Mouse (Mus musculus) C3H10T1/2 (cell line): ENCODE results near the gene B230219D22Rik. TPM values are rescaled to one million over a fixed set of nuclear protein-coding genes. Genes with fewer than 3 reads are reported as not detected.

Experiments
- polyA plus RNA-seq, 2 experiments: library from polyadenylated mRNA; unstranded; fragments of >200 nt; fragmentation: generic; extraction: Trizol; gene quantifications; one replicate each; pipeline ENCODE4 v1.2.1; 2012; ENCODE audit warnings: missing spikeins in 2 of 2

Gene B230219D22Rik
- polyA plus RNA-seq: 1 to 10 TPM in 1 of 2 experiments, under 1 TPM in 1; 0.85 to 9.6 TPM

DNA sequence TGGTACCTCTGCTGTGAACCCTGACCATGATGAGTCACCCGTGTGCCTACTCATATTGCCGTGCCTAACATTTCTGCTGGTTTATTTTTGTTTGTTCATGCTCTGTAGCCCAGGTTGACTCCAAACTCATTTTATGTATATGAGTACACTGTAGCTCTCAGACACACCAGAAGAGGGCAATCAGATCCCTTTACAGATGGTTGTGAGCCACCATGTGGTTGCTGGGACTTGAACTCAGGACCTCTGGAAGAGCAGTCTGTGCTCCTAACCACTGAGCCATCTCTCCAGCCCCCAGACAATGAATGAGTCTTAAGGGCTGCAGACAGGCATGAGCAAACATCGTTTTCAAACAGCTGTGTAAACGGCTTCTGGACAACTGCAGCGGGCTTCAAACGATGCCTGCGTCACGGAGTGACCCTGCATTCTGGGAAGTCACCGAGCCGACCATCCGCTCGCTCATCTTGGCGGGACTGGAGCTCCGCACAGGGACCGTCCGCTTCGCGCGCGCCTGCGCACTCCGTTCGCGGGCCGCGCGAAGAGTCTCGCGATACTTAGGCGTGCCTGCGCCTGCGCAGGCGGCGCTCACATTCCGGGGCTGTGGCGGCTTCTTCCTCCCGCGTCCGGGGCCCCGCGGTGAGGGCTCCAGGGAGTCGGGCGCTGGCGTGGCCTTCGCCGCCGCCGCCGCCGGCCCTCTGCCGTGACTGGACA, at the start of gene B230219D22Rik:
B230219D22Rik (plus strand) TSS at position 590 of the 708 bp plus-strand sequence.

GRCm38 (mm10) chr13:55714501-55715166, 21.7 kb downstream of the B230219D22Rik start, which contains the start of gene Txndc15:
Txndc15 (plus strand) TSS chr13:55714650.

GRCm38 (mm10) chr13:55727120-55727838, 34.4 kb downstream of the B230219D22Rik start, which contains the start of gene Pcbd2:
Pcbd2 (plus strand) TSS chr13:55727368.

Other genes starting within 250 kb of the B230219D22Rik start
- 10 to 100 TPM; 43.0 to 50.7 TPM for gene Grk6, start 248.1 kb upstream of the B230219D22Rik start, polyA plus RNA-seq
- 1 to 10 TPM; 2.8 to 4.0 TPM for gene Prr7, start 228.9 kb upstream of the B230219D22Rik start, polyA plus RNA-seq
- gene Dbn1, start 205.0 kb upstream of the B230219D22Rik start, polyA plus RNA-seq: 10 to 100 TPM in 1 of 2 experiments, 1 to 10 TPM in 1; 2.5 to 20.5 TPM
- 100 to 1,000 TPM in 1 of 2 experiments, 10 to 100 TPM in 1; 68.4 to 106 TPM for gene Pdlim7, start 179.4 kb upstream of the B230219D22Rik start, polyA plus RNA-seq
- 1 to 10 TPM in 1 of 2 experiments, under 1 TPM in 1; 0.34 to 1.7 TPM for gene Dok3, start 163.8 kb upstream of the B230219D22Rik start, polyA plus RNA-seq
- gene Ddx41, start 156.5 kb upstream of the B230219D22Rik start, polyA plus RNA-seq: 10 to 100 TPM; 49.9 to 50.1 TPM
- 10 to 100 TPM in 1 of 2 experiments, 1 to 10 TPM in 1; 9.0 to 47.1 TPM for gene Fam193b, start 122.0 kb upstream of the B230219D22Rik start, polyA plus RNA-seq
- 100 to 1,000 TPM; 105 to 221 TPM for gene Tmed9, start 119.4 kb upstream of the B230219D22Rik start, polyA plus RNA-seq
- 10 to 100 TPM in 1 of 2 experiments, 1 to 10 TPM in 1; 4.8 to 13.1 TPM for gene B4galt7, start 93.2 kb upstream of the B230219D22Rik start, polyA plus RNA-seq
- 10 to 100 TPM; 14.1 to 40.8 TPM for gene Caml, start 70.1 kb upstream of the B230219D22Rik start, polyA plus RNA-seq
- 1 to 10 TPM; 1.7 to 8.0 TPM for gene Ddx46, start 58.1 kb upstream of the B230219D22Rik start, polyA plus RNA-seq
- gene Txndc15, start 21.5 kb downstream of the B230219D22Rik start, polyA plus RNA-seq: 10 to 100 TPM in 1 of 2 experiments, 1 to 10 TPM in 1; 5.5 to 59.7 TPM
- 10 to 100 TPM; 42.3 to 96.6 TPM for gene Pcbd2, start 34.2 kb downstream of the B230219D22Rik start, polyA plus RNA-seq
- gene Catsper3, start 91.4 kb downstream of the B230219D22Rik start, polyA plus RNA-seq: under 1 TPM; 0.05 to 0.16 TPM
- gene Pitx1, start 143.1 kb downstream of the B230219D22Rik start, polyA plus RNA-seq: not detected